Mouse (Mus musculus) lung, postnatal 0 days (tissue): Measurements from ENCODE around the gene Ptk6. TPM values are rescaled to one million over a fixed set of nuclear protein-coding genes. Genes with fewer than 3 reads are reported as not detected.
A peak's percentile ranks its signal among the peaks of the same experiment; 100 is the strongest.

Experiments used
- ATAC-seq: fragments of 200-750 bp; cut with Nextera tagmentation; 2 replicates; pipeline ENCODE4 v1.8.0; 2017; ENCODE audit warnings: moderate library complexity
- DNase-seq: peaks from one replicate; pipeline ENCODE4 v3.0.0-alpha.2; 2016; ENCODE audit warnings: low spot score
- H3K27ac ChIP-seq: fragments of 300-500 bp; sonication (generic); 2 replicates; pipeline ENCODE4 v1.5.1; 2014; ENCODE audit warnings: antibody characterized with exemption, mild to moderate bottlenecking, low read length, mixed read lengths
- H3K27me3 ChIP-seq: fragments of 300-500 bp; sonication (generic); replicated peaks from 2 replicates; pipeline ENCODE4 v1.6.1; 2014; ENCODE audit warnings: low read length, mixed read lengths; ENCODE audit not compliant: insufficient read depth
- H3K36me3 ChIP-seq: fragments of 300-500 bp; sonication (generic); 2 replicates; pipeline ENCODE4 v1.6.1; 2014; ENCODE audit warnings: low read length, mixed read lengths; ENCODE audit not compliant: insufficient read depth
- H3K4me1 ChIP-seq: fragments of 300-500 bp; sonication (generic); 2 replicates; pipeline ENCODE4 v1.6.1; 2014; ENCODE audit warnings: antibody characterized with exemption, low read depth, low read length, mixed read lengths; ENCODE audit not compliant: insufficient read depth
- H3K4me2 ChIP-seq: fragments of 300-500 bp; sonication (generic); replicated peaks from 2 replicates; pipeline ENCODE4 v1.6.1; 2014; ENCODE audit warnings: low read depth, mild to moderate bottlenecking, low read length, moderate library complexity, mixed read lengths
- H3K4me3 ChIP-seq: fragments of 300-500 bp; sonication (generic); 2 replicates; pipeline ENCODE4 v1.5.1; 2014; ENCODE audit warnings: low read depth, low read length
- H3K9ac ChIP-seq: fragments of 300-500 bp; sonication (generic); replicated peaks from 2 replicates; pipeline ENCODE4 v1.6.1; 2014; ENCODE audit warnings: low read depth, mild to moderate bottlenecking
- H3K9me3 ChIP-seq: fragments of 300-500 bp; sonication (generic); 2 replicates; pipeline ENCODE4 v1.6.1; 2016; ENCODE audit warnings: low read length, mixed read lengths
- CTCF ChIP-seq: IDR thresholded peaks from 2 replicates; pipeline ENCODE4 v1.5.1; 2016; ENCODE audit warnings: antibody characterized with exemption, mild to moderate bottlenecking
- EP300 ChIP-seq: IDR thresholded peaks from 2 replicates; pipeline ENCODE4 v1.6.1; 2016; ENCODE audit warnings: antibody characterized with exemption, mild to moderate bottlenecking, control low read depth
- WGBS: fragments of 180-500 bp; shearing (Covaris S2); extraction: QIAGEN DNeasy Blood & Tissue Kit; methylation state at CpG from one replicate; pipeline ENCODE4 v1.1.7; 2014; 5-methylcytosine and 5-hydroxymethylcytosine counted together
- polyA plus RNA-seq: library from polyadenylated mRNA; unstranded; fragments of >200 nt; fragmentation: Nextera tagmentation; extraction: Ambion mirVana; gene quantifications from 2 replicates; pipeline ENCODE4 v1.2.1, GENCODE M21; 2015

The Ptk6 gene
- polyA plus RNA-seq, 1 experiment from 2014 or later: 0.25 TPM

DNA sequence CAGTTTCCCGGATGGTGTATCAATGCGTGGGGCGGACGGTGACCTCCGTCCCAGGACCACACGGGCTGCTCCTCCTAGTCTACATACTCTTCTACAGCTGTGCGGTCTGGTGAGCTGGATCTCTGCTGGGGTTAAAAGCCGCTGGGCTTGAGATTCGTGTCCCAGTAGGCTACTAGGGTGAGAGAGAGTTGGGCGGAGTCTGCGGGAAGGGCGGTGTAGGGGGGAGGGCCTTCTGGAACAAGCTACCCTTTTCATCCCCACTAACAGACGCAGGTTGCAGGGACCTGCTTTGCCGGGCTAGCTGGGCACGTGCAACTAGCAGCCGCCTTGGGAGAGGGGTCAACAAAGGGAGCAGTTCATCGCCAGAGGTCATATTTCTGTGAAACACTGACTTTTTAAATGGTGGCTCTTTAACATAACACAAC is 10.4 kb upstream of the Ptk6 start, which contains the start of gene Srms:
Gene Srms, minus strand, starts transcription at position 165 of the 425 bp plus-strand sequence.
- TF ChIP-seq EP300 (no peak), CTCF (no peak)

DNA sequence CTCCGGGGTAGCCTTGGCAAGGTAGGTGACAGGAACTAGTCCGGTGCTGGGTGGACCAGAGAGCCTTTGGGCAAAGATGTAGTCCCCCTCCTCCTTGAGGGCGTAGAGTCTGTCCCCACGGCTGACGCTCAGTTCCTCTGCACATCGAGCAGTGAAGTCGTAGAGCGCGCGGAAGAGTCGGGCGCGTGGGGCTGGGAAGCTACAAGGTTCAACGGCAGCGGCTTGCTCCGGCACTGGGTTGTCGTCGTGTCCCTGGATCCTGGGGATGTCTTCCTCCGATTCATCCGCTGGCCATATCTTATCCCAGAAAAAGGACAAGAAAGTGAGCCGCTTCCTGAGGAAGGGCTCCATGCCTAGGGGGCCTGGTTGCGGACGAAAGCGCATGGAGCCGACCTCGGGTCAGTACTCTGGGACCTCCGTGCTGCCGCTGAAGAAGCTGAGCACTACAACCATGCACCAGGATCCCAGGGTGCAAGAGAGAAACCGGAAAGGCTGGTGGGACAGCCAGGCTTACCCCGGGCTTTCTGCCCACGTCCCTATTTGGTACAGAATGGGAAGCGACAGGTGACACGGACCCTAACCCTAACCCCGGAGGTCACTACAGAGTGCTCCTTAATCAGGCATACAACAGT is 9.9 kb upstream of the Ptk6 start:
- Histone ChIP-seq H3K4me2 (peak overlapping the region; percentile 78), H3K4me3 (peak overlapping the region; percentile 43), H3K27ac (no peak overlapping the region), H3K9ac (peak overlapping the region; percentile 32; the same call in 1 of the 2 replicates), H3K36me3 (no peaks in the 10 kb centered on the region), H3K27me3 (no peaks in the 10 kb centered on the region), H3K9me3 (no peaks in the 10 kb centered on the region), H3K4me1 (no peaks in the 10 kb centered on the region; the same call in 1 of the 2 replicates)
- no peak for TF ChIP-seq EP300
- DNase-seq (peak; percentile 29), ATAC-seq (peak; percentile 40; the same call in 1 of the 2 replicates)
- WGBS: 2% methylated on average over 34 of the region's 34 CpGs

More for the DNA sequence above, 10.4 kb upstream of the Ptk6 start, which contains the start of gene Srms:
- peak within 1 kb of the TSS; percentile 78 for H3K4me2 ChIP-seq
- no peaks in the 10 kb centered on the region for H3K9me3 ChIP-seq
- H3K4me3 ChIP-seq: peak within 1 kb of the TSS; percentile 43
- DNase-seq (peak; percentile 50), ATAC-seq (peak; percentile 83)
- no peaks in the 10 kb centered on the region for H3K27me3 ChIP-seq
- 2% methylated on average over 17 of the region's 17 CpGs for WGBS
- H3K36me3 ChIP-seq: no peaks in the 10 kb centered on the region
- H3K9ac ChIP-seq: peak within 1 kb of the TSS; percentile 32; the same call in 1 of the 2 replicates
- no peaks in the 10 kb centered on the region; the same call in 1 of the 2 replicates for H3K4me1 ChIP-seq
- no peak within 1 kb of the TSS for H3K27ac ChIP-seq

DNA sequence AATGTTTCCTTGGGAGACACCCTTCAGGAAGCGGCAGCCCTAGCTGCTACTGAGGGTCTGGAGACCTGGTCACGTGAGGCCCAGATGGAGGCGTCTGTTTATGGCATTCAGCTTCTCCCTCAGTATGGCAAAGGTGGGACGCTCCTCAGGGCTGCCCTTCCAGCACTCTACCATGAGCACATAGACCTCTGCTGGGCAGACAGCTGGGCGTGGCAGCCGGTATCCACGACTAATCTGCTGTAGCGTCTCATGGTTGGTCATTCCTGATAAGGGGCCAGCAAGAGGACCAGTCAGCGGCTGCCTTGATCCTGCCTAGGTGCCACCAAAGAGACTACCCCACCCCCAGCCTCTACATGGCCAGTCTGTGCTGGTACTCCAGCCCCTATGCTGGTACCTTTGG is 3.5 kb upstream of the Ptk6 start:
- Histone ChIP-seq H3K4me1 (no peaks in the 10 kb centered on the region; the same call in 1 of the 2 replicates), H3K36me3 (no peaks in the 10 kb centered on the region), H3K27ac (no peak overlapping the region), H3K27me3 (no peaks in the 10 kb centered on the region), H3K4me2 (no peak overlapping the region), H3K4me3 (no peak overlapping the region), H3K9me3 (no peaks in the 10 kb centered on the region), H3K9ac (no peak overlapping the region)
- ATAC-seq (no peak), DNase-seq (no peak)
- WGBS: 69% methylated on average over 9 of the region's 9 CpGs
- TF ChIP-seq CTCF (no peak), EP300 (no peak)

DNA sequence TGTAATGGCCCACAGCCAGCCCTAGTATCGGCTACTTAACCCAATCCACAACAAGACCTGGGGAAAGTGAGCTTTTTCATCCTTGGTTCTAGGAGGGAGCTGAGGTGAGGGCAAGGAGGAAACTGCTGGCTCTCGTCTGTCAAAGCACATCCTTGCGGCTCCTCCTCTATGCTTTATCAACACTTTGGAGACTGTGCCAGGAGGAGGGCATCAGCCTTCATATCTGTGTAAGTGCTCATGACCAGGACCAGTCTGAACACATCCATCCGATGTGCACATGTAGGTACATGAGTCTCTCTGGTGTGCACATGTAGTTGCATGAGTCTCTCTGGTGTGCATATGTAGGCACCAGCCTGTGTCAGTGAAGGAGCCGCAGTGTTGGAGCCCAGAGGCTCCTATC is 3.1 kb upstream of the Ptk6 start:
- 75% methylated on average over 5 of the region's 5 CpGs for WGBS
- TF ChIP-seq CTCF (no peak), EP300 (no peak)
- Histone ChIP-seq H3K9ac (no peak overlapping the region), H3K27me3 (no peaks in the 10 kb centered on the region), H3K4me2 (no peak overlapping the region), H3K9me3 (no peaks in the 10 kb centered on the region), H3K4me3 (no peak overlapping the region), H3K27ac (no peak overlapping the region), H3K4me1 (no peaks in the 10 kb centered on the region; the same call in 1 of the 2 replicates), H3K36me3 (no peaks in the 10 kb centered on the region)
- DNase-seq (no peak), ATAC-seq (no peak)

DNA sequence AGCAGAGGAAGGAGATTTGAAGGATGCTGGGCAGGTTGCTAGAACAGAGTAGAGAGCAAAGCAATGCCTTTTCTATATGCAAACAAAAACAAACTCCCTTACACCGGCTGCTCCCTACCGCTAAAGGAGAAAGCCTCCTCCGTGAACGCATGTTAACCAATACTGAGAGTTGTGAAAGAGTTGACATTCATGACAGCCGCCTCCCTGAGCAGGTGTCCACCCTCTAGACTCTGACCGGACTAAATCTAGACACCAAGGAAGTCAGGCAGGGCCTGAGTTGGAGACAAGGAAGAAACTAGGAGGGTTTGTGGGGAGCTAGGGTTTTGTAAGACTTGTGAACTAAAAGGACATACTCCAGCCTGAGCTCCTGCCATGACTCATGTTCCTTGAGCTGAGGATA is 297 bp upstream of the Ptk6 start:
- Histone ChIP-seq H3K9me3 (no peaks in the 10 kb centered on the region), H3K4me2 (no peak overlapping the region), H3K9ac (no peak overlapping the region), H3K4me1 (no peaks in the 10 kb centered on the region; the same call in 1 of the 2 replicates), H3K36me3 (no peaks in the 10 kb centered on the region), H3K4me3 (no peak overlapping the region), H3K27me3 (no peaks in the 10 kb centered on the region), H3K27ac (no peak overlapping the region)
- no peak for TF ChIP-seq CTCF
- no peak for TF ChIP-seq EP300
- DNase-seq: no peak
- no peak for ATAC-seq
- 58% methylated on average over 6 of the region's 6 CpGs for whole genome bisulfite sequencing

DNA sequence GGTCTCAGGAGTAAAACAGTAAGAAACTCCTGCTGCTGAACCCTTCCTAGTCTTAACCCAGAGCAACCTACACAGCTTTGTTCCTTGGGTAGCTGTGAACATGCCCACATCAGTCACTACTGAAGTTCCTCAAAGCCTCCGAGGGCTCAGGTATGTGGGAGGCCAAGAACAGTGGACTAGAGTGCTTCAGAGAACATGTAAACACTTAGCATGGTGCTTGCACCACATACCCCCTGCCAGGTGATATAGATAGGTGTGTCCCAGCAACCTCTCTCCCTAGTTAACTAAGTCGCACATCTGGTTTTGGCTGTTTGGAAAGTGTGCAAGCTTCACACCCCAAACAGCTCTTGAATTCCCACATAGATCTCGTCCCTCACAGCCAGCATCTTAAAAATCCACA is 983 bp downstream of the Ptk6 start:
- TF ChIP-seq EP300: peak; percentile 78
- no peak for TF ChIP-seq CTCF
- H3K36me3 ChIP-seq: no peaks in the 10 kb centered on the region
- ATAC-seq (peak; percentile 96), DNase-seq (peak; percentile 85)
- H3K4me2 ChIP-seq: no peak overlapping the region
- H3K27me3 ChIP-seq: no peaks in the 10 kb centered on the region
- H3K27ac ChIP-seq: peak overlapping the region; percentile 62
- no peak overlapping the region for H3K9ac ChIP-seq
- no peaks in the 10 kb centered on the region; the same call in 1 of the 2 replicates for H3K4me1 ChIP-seq
- H3K9me3 ChIP-seq: no peaks in the 10 kb centered on the region
- H3K4me3 ChIP-seq: no peak overlapping the region
- WGBS: 41% methylated on average over 3 of the region's 3 CpGs
